Mouse (Mus musculus): ENCODE measurements around the gene Sec14l2. TPM values are rescaled to one million over a fixed set of nuclear protein-coding genes. Genes with fewer than 3 reads are reported as not detected.
A peak's percentile ranks its signal among the peaks of the same experiment; 100 is the strongest.

Gene Sec14l2
- total and polyA plus RNA-seq, 3 experiments: 16.7 to 24.2 (median 21.5) TPM

DNA sequence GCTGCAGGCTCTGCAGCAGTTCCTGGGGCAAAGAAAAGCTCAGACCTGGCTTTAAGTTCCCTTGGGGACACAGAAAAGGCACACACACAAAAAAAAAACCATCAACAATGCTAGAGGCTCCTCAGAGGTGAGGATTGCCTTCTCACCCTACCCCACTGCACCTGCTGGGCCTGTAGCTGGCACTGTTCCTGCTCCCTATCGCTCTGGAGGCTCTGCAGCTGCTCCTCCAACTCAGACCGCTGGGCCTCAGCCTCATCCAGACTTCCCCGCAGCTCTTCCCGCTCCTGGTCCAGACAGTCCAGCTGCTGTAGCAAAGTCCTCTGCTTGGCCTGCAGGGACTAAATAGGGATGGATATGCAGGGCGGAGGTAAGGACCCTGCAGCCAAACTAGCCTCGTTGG is 23.2 kb upstream of the Sec14l2 start:
- DNase-seq (ENCODE audit: extremely low read depth): no peak
- dilution Hi-C loops (cut with MboI; ENCODE audit: extremely low pct_ligation_motif_present, extremely low pct_unique_long_range_greater_than_20kb, low sequenced_read_pairs): no loop called here
- H3K4me2 ChIP-seq (ENCODE audit: insufficient read depth, low read depth, poor library complexity, severe bottlenecking): no peak overlapping the region
- H3K9ac ChIP-seq (ENCODE audit: insufficient read depth, low read depth): no peak overlapping the region
- in situ Hi-C loops (cut with MboI; ENCODE audit: low pct_ligation_motif_present, low pct_unique_long_range_greater_than_20kb, low sequenced_read_pairs): no loop called here
- H3K79me2 ChIP-seq (replicated peaks; ENCODE audit: control insufficient read depth, extremely low read depth, insufficient read depth, poor library complexity, severe bottlenecking): no peaks in the 10 kb centered on the region
- no peak for TF ChIP-seq TBP (conservative IDR thresholded peaks at IDR 0.05; ENCODE audit: low read depth, low read length)
- H3K4me1 ChIP-seq (ENCODE audit: control insufficient read depth in 1 of 2, insufficient read depth in 2 of 2): peaks cover 0 to 7% of the 10 kb centered on the region in 2 experiments; a peak in 1 of 4 replicates
- H3K36me3 ChIP-seq (replicated peaks in 1 of 2; ENCODE audit: control insufficient read depth in 1 of 2, insufficient read depth in 1 of 2, low read length in 1 of 2): peaks cover 29 to 75% of the 10 kb centered on the region in 2 experiments
- H3K27ac ChIP-seq (ENCODE audit: insufficient read depth, low read depth): no peak overlapping the region
- no peak overlapping the region for H3K4me3 ChIP-seq (replicated peaks in 1 of 3; ENCODE audit: low read depth in 2 of 3, low read length in 2 of 3, poor library complexity in 1 of 3)
- H3K27me3 ChIP-seq (replicated peaks): no peaks in the 10 kb centered on the region
- no peaks in the 10 kb centered on the region for H3K9me3 ChIP-seq (replicated peaks; ENCODE audit: low read length)

DNA sequence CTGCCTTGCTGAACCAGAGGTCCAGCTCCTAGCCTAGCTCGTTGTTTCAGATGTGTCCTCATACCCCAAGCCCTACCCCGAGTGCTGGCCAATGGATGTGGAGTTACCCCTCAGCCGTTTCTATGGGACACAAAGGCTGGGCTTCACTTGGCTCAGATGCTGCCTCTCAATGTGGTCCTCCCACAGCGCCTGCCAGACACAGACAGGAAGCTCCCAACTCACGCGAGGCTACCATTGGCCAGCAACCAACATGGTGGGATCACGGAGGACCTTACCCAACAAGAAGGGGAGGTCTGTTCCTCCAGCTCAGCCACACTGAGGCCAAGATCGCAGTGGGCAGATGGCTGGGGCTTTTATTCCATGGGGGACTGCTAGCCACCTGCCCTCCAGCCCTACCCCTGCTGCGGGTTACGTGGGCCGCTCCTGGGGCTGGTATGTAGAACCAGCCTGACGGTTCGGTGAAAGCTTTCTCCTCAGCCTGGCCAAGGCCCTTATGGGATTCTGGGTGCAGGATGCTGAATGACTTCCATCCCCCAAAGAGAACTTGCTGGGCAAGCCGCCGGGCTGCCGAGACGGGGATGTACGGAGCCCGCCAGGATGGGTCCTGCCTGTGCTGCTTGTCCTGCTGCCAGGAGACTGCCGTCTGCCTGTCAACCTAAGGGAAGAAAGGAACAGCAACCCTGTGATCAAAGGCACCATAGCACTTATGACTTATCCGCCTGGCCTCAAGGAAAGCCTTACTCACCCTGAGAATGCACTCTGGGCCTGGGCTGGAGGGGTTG is 20.3 kb upstream of the Sec14l2 start:
- in situ Hi-C loops (cut with MboI; ENCODE audit: low pct_ligation_motif_present, low pct_unique_long_range_greater_than_20kb, low sequenced_read_pairs) (no loop called here), dilution Hi-C loops (cut with MboI; ENCODE audit: extremely low pct_ligation_motif_present, extremely low pct_unique_long_range_greater_than_20kb, low sequenced_read_pairs) (no loop called here)
- Histone ChIP-seq H3K9me3 (replicated peaks; ENCODE audit: low read length) (no peaks in the 10 kb centered on the region), H3K4me1 (ENCODE audit: control insufficient read depth in 1 of 2, insufficient read depth in 2 of 2) (peaks cover 12 to 28% of the 10 kb centered on the region in 2 experiments), H3K4me2 (ENCODE audit: insufficient read depth, low read depth, poor library complexity, severe bottlenecking) (no peak overlapping the region), H3K36me3 (replicated peaks in 1 of 2; ENCODE audit: control insufficient read depth in 1 of 2, insufficient read depth in 1 of 2, low read length in 1 of 2) (peaks cover 39 to 74% of the 10 kb centered on the region in 2 experiments), H3K9ac (ENCODE audit: insufficient read depth, low read depth) (no peak overlapping the region), H3K27me3 (replicated peaks) (no peaks in the 10 kb centered on the region), H3K79me2 (replicated peaks; ENCODE audit: control insufficient read depth, extremely low read depth, insufficient read depth, poor library complexity, severe bottlenecking) (no peaks in the 10 kb centered on the region), H3K27ac (ENCODE audit: insufficient read depth, low read depth) (no peak overlapping the region), H3K4me3 (replicated peaks in 1 of 3; ENCODE audit: low read depth in 2 of 3, low read length in 2 of 3, poor library complexity in 1 of 3) (no peak overlapping the region)
- no peak for TF ChIP-seq JUND (conservative IDR thresholded peaks at IDR 0.05; ENCODE audit: low read depth, low read length)
- TF ChIP-seq MAX (IDR thresholded peaks at IDR 0.05; ENCODE audit: low read length): no peak
- no peak for TF ChIP-seq UBTF (IDR thresholded peaks at IDR 0.05; ENCODE audit: low read depth, low read length)
- TF ChIP-seq HCFC1 (IDR thresholded peaks at IDR 0.05; ENCODE audit: low read depth, low read length): no peak
- no peak for TF ChIP-seq MEF2A (IDR thresholded peaks at IDR 0.05; ENCODE audit: borderline replicate concordance, low read depth, low read length)
- DNase-seq (ENCODE audit: extremely low read depth): no peak

DNA sequence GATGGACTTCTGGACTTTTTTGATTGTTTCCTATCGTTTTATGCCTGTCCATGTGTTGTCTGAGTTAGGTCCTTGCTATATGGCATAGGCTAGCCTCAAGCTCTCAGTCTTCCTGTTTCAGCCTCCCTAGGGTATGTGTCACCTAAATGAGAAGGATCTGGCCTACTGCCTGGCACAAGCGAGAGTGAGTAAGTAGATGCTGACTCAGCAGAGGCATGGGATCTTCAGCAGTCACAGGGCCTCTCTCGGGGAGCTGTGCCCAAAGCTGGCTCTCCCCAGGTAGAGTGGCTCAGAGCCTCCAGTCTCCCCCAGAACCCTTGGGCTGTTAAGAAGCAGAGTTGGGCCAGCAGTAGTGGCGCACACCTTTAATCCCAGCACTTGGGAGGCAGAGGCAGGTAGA is 19.1 kb upstream of the Sec14l2 start:
- Histone ChIP-seq H3K27ac (ENCODE audit: insufficient read depth, low read depth) (no peak overlapping the region), H3K79me2 (replicated peaks; ENCODE audit: control insufficient read depth, extremely low read depth, insufficient read depth, poor library complexity, severe bottlenecking) (peaks cover 5% of the 10 kb centered on the region; the same call in 1 of the 2 replicates), H3K9ac (ENCODE audit: insufficient read depth, low read depth) (no peak overlapping the region), H3K4me3 (replicated peaks in 1 of 3; ENCODE audit: low read depth in 2 of 3, low read length in 2 of 3, poor library complexity in 1 of 3) (no peak overlapping the region), H3K27me3 (replicated peaks) (no peaks in the 10 kb centered on the region), H3K9me3 (replicated peaks; ENCODE audit: low read length) (no peaks in the 10 kb centered on the region), H3K4me2 (ENCODE audit: insufficient read depth, low read depth, poor library complexity, severe bottlenecking) (no peak overlapping the region), H3K36me3 (replicated peaks in 1 of 2; ENCODE audit: control insufficient read depth in 1 of 2, insufficient read depth in 1 of 2, low read length in 1 of 2) (peaks cover 41 to 77% of the 10 kb centered on the region in 2 experiments), H3K4me1 (ENCODE audit: control insufficient read depth in 1 of 2, insufficient read depth in 2 of 2) (peaks cover 21 to 39% of the 10 kb centered on the region in 2 experiments)
- TF ChIP-seq MAFK (IDR thresholded peaks at IDR 0.05; ENCODE audit: insufficient replicate concordance, low read length): peak; percentile 90
- no peak for TF ChIP-seq BHLHE40 (IDR thresholded peaks at IDR 0.05; ENCODE audit: low read depth, low read length)
- in situ Hi-C loops (cut with MboI; ENCODE audit: low pct_ligation_motif_present, low pct_unique_long_range_greater_than_20kb, low sequenced_read_pairs) (no loop called here), dilution Hi-C loops (cut with MboI; ENCODE audit: extremely low pct_ligation_motif_present, extremely low pct_unique_long_range_greater_than_20kb, low sequenced_read_pairs) (no loop called here)
- no peak for DNase-seq (ENCODE audit: extremely low read depth)

Data from CH12.LX (cell line).